Mouse (Mus musculus) testis, adult 2 months (tissue): ENCODE results near the gene Il21r. TPM values are rescaled to one million over a fixed set of nuclear protein-coding genes. Genes with fewer than 3 reads are reported as not detected.

Source experiments
- H3K27ac ChIP-seq: fragments of 200-500 bp; 2 replicates; pipeline ENCODE4 v1.5.1; 2012; ENCODE audit warnings: low read depth, low read length; ENCODE audit not compliant: control insufficient read depth, insufficient read depth
- H3K27me3 ChIP-seq: fragments of 200-500 bp; 2 replicates; pipeline ENCODE4 v1.6.1; 2012; ENCODE audit warnings: mild to moderate bottlenecking, low read length, moderate library complexity; ENCODE audit not compliant: control insufficient read depth, insufficient read depth
- H3K36me3 ChIP-seq: fragments of 200-500 bp; 2 replicates; pipeline ENCODE4 v1.6.1; 2012; ENCODE audit warnings: mild to moderate bottlenecking, low read length; ENCODE audit not compliant: control insufficient read depth, insufficient read depth
- H3K4me1 ChIP-seq: fragments of 200-500 bp; 2 replicates; pipeline ENCODE4 v1.6.1; 2012; ENCODE audit warnings: low read length; ENCODE audit not compliant: control insufficient read depth, insufficient read depth
- H3K4me3 ChIP-seq: fragments of 200-500 bp; 2 replicates; pipeline ENCODE4 v1.5.1; 2012; ENCODE audit warnings: low read depth, mild to moderate bottlenecking, low read length, moderate library complexity, mixed read lengths; ENCODE audit not compliant: control insufficient read depth
- CTCF ChIP-seq: fragments of 200-500 bp; IDR thresholded peaks from 2 replicates; pipeline ENCODE4 v1.5.1; 2012; ENCODE audit warnings: low read depth, mild to moderate bottlenecking, inconsistent platforms, low read length, moderate library complexity; ENCODE audit not compliant: control insufficient read depth, insufficient read depth, insufficient replicate concordance
- POLR2A ChIP-seq: fragments of 200-500 bp; IDR thresholded peaks from 2 replicates; pipeline ENCODE4 v1.6.1; 2012; ENCODE audit warnings: low read depth, mild to moderate bottlenecking, inconsistent platforms, low read length, moderate library complexity; ENCODE audit not compliant: control insufficient read depth
- polyA plus RNA-seq: library from polyadenylated mRNA; depleted of rRNA; stranded (reverse); fragments of >200 nt; gene quantifications from 2 replicates; pipeline ENCODE4 v1.2.3, GENCODE M21; 2012

Il21r gene
- polyA plus RNA-seq, 1 experiment, result 0.10 TPM

GRCm38 (mm10) chr7:125576982-125577381, 26.2 kb upstream of the Il21r start:
- Histone ChIP-seq H3K27ac (no peak overlapping the region), H3K4me1 (peaks cover 4% of the 10 kb centered on the region), H3K36me3 (no peaks in the 10 kb centered on the region), H3K4me3 (no peak overlapping the region), H3K27me3 (no peaks in the 10 kb centered on the region)
- TF ChIP-seq POLR2A (no peak), CTCF (no peak)

- Histone ChIP-seq H3K4me1 (peaks cover 4% of the 10 kb centered on the region), H3K27me3 (no peaks in the 10 kb centered on the region), H3K36me3 (no peaks in the 10 kb centered on the region), H3K27ac (no peak overlapping the region), H3K4me3 (no peak overlapping the region)
- TF ChIP-seq POLR2A (no peak), CTCF (no peak)
Measured at GRCm38 (mm10) chr7:125577486-125578088, 25.6 kb upstream of the Il21r start.

GRCm38 (mm10) chr7:125578106-125578505, 25.1 kb upstream of the Il21r start:
- H3K27me3 ChIP-seq, result no peaks in the 10 kb centered on the region
- no peaks in the 10 kb centered on the region for H3K36me3 ChIP-seq
- no peak overlapping the region for H3K4me3 ChIP-seq
- peaks cover 4% of the 10 kb centered on the region for H3K4me1 ChIP-seq
- TF ChIP-seq CTCF (no peak), POLR2A (no peak)
- no peak overlapping the region for H3K27ac ChIP-seq

GRCm38 (mm10) chr7:125579545-125580219, 23.5 kb upstream of the Il21r start:
- TF ChIP-seq CTCF, result no peak
- Histone ChIP-seq H3K4me1 (peaks cover 4% of the 10 kb centered on the region), H3K27me3 (no peaks in the 10 kb centered on the region), H3K4me3 (no peak overlapping the region), H3K36me3 (no peaks in the 10 kb centered on the region), H3K27ac (no peak overlapping the region)

- H3K4me1 ChIP-seq, result peaks cover 4% of the 10 kb centered on the region
- H3K27ac ChIP-seq, result no peak overlapping the region
- TF ChIP-seq POLR2A, result no peak
- TF ChIP-seq CTCF, result no peak
- H3K4me3 ChIP-seq, result no peak overlapping the region
- no peaks in the 10 kb centered on the region for H3K27me3 ChIP-seq
- no peaks in the 10 kb centered on the region for H3K36me3 ChIP-seq
Measured at GRCm38 (mm10) chr7:125580220-125580549, 23.0 kb upstream of the Il21r start.

- no peak overlapping the region for H3K27ac ChIP-seq
- peaks cover 4% of the 10 kb centered on the region for H3K4me1 ChIP-seq
- TF ChIP-seq CTCF, result no peak
- no peak for TF ChIP-seq POLR2A
Measured at GRCm38 (mm10) chr7:125580625-125581316, 22.5 kb upstream of the Il21r start.

GRCm38 (mm10) chr7:125581317-125581672, 21.9 kb upstream of the Il21r start:
- TF ChIP-seq CTCF (peak; percentile 95; the same call in 1 of the 2 replicates), POLR2A (no peak)
- Histone ChIP-seq H3K27ac (no peak overlapping the region), H3K27me3 (no peaks in the 10 kb centered on the region), H3K4me3 (peak overlapping the region; percentile 73), H3K36me3 (no peaks in the 10 kb centered on the region), H3K4me1 (peaks cover 4% of the 10 kb centered on the region)

More at GRCm38 (mm10) chr7:125580625-125581316, 22.5 kb upstream of the Il21r start:
- Histone ChIP-seq H3K36me3 (no peaks in the 10 kb centered on the region), H3K4me3 (peak overlapping the region; percentile 73), H3K27me3 (no peaks in the 10 kb centered on the region)
